Mouse (Mus musculus) CD4-positive naive resting alpha-beta T cell, adult 76 days (primary cell): ENCODE results near the gene Foxn3. TPM values are rescaled to one million over a fixed set of nuclear protein-coding genes. Genes with fewer than 3 reads are reported as not detected.

Experiments used
- total RNA-seq: library from RNA; stranded (reverse); gene quantifications from one replicate; pipeline ENCODE4 v1.2.4, GENCODE M21; 2023

Gene Foxn3
- 235 TPM for total RNA-seq

DNA sequence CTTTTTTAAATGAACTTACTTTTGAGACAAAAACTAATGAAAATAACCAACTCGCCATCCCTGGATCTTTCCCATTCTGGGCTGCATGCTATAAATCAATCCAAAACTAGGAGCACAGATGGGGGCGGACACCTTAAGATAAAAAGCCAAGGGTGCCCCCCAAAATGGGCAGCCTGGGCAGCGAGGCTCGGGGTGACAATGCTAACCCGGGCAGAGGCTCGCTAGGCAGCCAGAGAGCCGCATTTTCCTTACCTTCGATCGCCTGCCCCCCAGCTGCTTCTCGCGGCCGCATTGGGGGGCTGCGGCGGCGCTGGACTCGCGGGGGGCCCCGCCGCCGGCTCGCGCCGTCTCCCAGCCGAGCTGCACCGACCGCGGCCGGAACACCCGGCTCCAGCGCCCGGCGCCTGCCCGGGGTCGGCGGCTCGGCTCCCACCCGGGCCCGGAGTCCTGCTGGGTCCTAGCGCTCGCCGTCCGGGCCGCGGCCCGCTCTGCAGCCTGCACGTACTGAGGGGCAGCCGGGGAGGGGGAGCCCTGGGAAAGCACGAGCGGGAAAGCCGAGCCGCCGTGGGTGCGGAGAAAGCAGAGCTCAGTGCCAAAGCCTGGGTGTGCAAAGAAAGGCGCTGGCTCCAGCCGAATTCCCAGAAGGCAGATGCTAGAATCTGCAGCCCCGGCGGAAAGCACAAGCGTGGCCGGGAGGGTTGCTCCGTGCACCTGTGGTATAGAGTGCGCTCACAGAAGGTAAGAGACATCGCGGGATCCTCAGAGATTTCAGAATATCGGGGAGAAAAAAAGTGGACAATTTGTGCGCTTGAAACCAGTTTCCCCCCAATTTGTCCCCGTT is at the start of gene Foxn3:
Gene Foxn3, minus strand, starts transcription at position 364 of the 841 bp plus-strand sequence.

